Mouse (Mus musculus) 3T3-L1 (cell line): ENCODE data around the gene B3gnt2.

Experiments
- DNase-seq: peaks from one replicate; pipeline ENCODE4 v3.0.0-alpha.2; 2015; ENCODE audit warnings: low read depth, low spot score

B3gnt2 gene

GRCm38 (mm10) chr11:22815877-22816276 is 44.9 kb downstream of the B3gnt2 start:
- no peak for DNase-seq

- no peak for DNase-seq
Measured at GRCm38 (mm10) chr11:22815143-22815542, 45.6 kb downstream of the B3gnt2 start.

GRCm38 (mm10) chr11:22813921-22814704 is 46.6 kb downstream of the B3gnt2 start:
- peak; percentile 38 for DNase-seq

GRCm38 (mm10) chr11:22813427-22813826 is 47.3 kb downstream of the B3gnt2 start:
- DNase-seq, result no peak

GRCm38 (mm10) chr11:22811413-22811812 is 49.3 kb downstream of the B3gnt2 start:
- peak; percentile 66 for DNase-seq

GRCm38 (mm10) chr11:22809465-22810096 is 51.2 kb downstream of the B3gnt2 start:
- no peak for DNase-seq

GRCm38 (mm10) chr11:22808040-22808439 is 52.7 kb downstream of the B3gnt2 start:
- DNase-seq, result no peak

GRCm38 (mm10) chr11:22805171-22805570 is 55.6 kb downstream of the B3gnt2 start:
- DNase-seq, result no peak

- DNase-seq, result peak; percentile 49
Measured at GRCm38 (mm10) chr11:22799987-22800424, 60.8 kb downstream of the B3gnt2 start.

GRCm38 (mm10) chr11:22798916-22799315 is 61.8 kb downstream of the B3gnt2 start:
- DNase-seq, result no peak

GRCm38 (mm10) chr11:22794734-22795133 is 66.0 kb downstream of the B3gnt2 start:
- DNase-seq, result no peak

GRCm38 (mm10) chr11:22793881-22794203 is 66.9 kb downstream of the B3gnt2 start:
- DNase-seq, result no peak

- DNase-seq, result no peak
Measured at GRCm38 (mm10) chr11:22793176-22793880, 67.4 kb downstream of the B3gnt2 start.

GRCm38 (mm10) chr11:22792149-22792548 is 68.6 kb downstream of the B3gnt2 start:
- DNase-seq, result no peak

GRCm38 (mm10) chr11:22791726-22792125 is 69.0 kb downstream of the B3gnt2 start:
- DNase-seq, result no peak

- DNase-seq, result no peak
Measured at GRCm38 (mm10) chr11:22787833-22788232, 72.9 kb downstream of the B3gnt2 start.

- no peak for DNase-seq
Measured at GRCm38 (mm10) chr11:22784477-22784876, 76.3 kb downstream of the B3gnt2 start.

- no peak for DNase-seq
Measured at GRCm38 (mm10) chr11:22782705-22783124, 78.0 kb downstream of the B3gnt2 start.

GRCm38 (mm10) chr11:22781190-22781589 is 79.6 kb downstream of the B3gnt2 start:
- peak; percentile 86 for DNase-seq

GRCm38 (mm10) chr11:22780761-22781160 is 80.0 kb downstream of the B3gnt2 start:
- peak; percentile 79 for DNase-seq

GRCm38 (mm10) chr11:22779821-22780551 is 80.8 kb downstream of the B3gnt2 start:
- peak; percentile 37 for DNase-seq

GRCm38 (mm10) chr11:22778596-22778995 is 82.2 kb downstream of the B3gnt2 start:
- no peak for DNase-seq
